Mouse (Mus musculus) heart, embryonic 11.5 days (tissue): ENCODE results near the gene Hormad2. TPM values are rescaled to one million over a fixed set of nuclear protein-coding genes. Genes with fewer than 3 reads are reported as not detected.

Experiments used
- ATAC-seq: fragments of 200-750 bp; cut with Nextera tagmentation; replicated peaks from 2 replicates; pipeline ENCODE4 v1.8.0; 2017; ENCODE audit warnings: moderate library complexity; ENCODE audit not compliant: insufficient number of reproducible peaks, low FRiP score, low TSS enrichment
- H3K27ac ChIP-seq: fragments of 300-500 bp; sonication (generic); 2 replicates; pipeline ENCODE4 v1.5.1; 2014; ENCODE audit warnings: mild to moderate bottlenecking, low read depth, low read length
- H3K27me3 ChIP-seq: fragments of 300-500 bp; sonication (generic); 2 replicates; pipeline ENCODE4 v1.6.1; 2014; ENCODE audit warnings: mild to moderate bottlenecking, low read length, mixed read lengths; ENCODE audit not compliant: control insufficient read depth, insufficient read depth
- H3K36me3 ChIP-seq: fragments of 300-500 bp; sonication (generic); 2 replicates; pipeline ENCODE4 v1.6.1; 2014; ENCODE audit warnings: mild to moderate bottlenecking, low read length, moderate library complexity, mixed read lengths; ENCODE audit not compliant: control insufficient read depth, insufficient read depth
- H3K4me1 ChIP-seq: fragments of 300-500 bp; sonication (generic); 2 replicates; pipeline ENCODE4 v1.6.1; 2014; ENCODE audit warnings: low read length; ENCODE audit not compliant: control insufficient read depth, insufficient read depth
- H3K4me2 ChIP-seq: fragments of 300-500 bp; sonication (generic); 2 replicates; pipeline ENCODE4 v1.6.1; 2014; ENCODE audit warnings: mild to moderate bottlenecking, moderate library complexity
- H3K4me3 ChIP-seq: fragments of 300-500 bp; sonication (generic); 2 replicates; pipeline ENCODE4 v1.5.1; 2014; ENCODE audit warnings: low read depth, low read length
- H3K9ac ChIP-seq: fragments of 300-500 bp; sonication (generic); 2 replicates; pipeline ENCODE4 v1.6.1; 2014; ENCODE audit warnings: mild to moderate bottlenecking, low read depth, low read length, moderate library complexity
- H3K9me3 ChIP-seq: fragments of 300-500 bp; sonication (generic); replicated peaks from 2 replicates; pipeline ENCODE4 v1.6.1; 2016; ENCODE audit warnings: low read length; ENCODE audit not compliant: control insufficient read depth
- WGBS: fragments of 180-500 bp; shearing (Covaris S2); extraction: QIAGEN DNeasy Blood & Tissue Kit; methylation state at CpG from one replicate; pipeline ENCODE4 v1.1.7; 2014; ENCODE audit not compliant: insufficient replicate concordance; 5-methylcytosine and 5-hydroxymethylcytosine counted together
- polyA plus RNA-seq: library from polyadenylated mRNA; unstranded; fragments of >200 nt; fragmentation: Nextera tagmentation; extraction: Ambion mirVana; gene quantifications from 2 replicates; pipeline ENCODE4 v1.2.1, GENCODE M21; 2014

Hormad2 gene
- polyA plus RNA-seq, 1 experiment from 2014 or later, result 0.82 TPM

DNA sequence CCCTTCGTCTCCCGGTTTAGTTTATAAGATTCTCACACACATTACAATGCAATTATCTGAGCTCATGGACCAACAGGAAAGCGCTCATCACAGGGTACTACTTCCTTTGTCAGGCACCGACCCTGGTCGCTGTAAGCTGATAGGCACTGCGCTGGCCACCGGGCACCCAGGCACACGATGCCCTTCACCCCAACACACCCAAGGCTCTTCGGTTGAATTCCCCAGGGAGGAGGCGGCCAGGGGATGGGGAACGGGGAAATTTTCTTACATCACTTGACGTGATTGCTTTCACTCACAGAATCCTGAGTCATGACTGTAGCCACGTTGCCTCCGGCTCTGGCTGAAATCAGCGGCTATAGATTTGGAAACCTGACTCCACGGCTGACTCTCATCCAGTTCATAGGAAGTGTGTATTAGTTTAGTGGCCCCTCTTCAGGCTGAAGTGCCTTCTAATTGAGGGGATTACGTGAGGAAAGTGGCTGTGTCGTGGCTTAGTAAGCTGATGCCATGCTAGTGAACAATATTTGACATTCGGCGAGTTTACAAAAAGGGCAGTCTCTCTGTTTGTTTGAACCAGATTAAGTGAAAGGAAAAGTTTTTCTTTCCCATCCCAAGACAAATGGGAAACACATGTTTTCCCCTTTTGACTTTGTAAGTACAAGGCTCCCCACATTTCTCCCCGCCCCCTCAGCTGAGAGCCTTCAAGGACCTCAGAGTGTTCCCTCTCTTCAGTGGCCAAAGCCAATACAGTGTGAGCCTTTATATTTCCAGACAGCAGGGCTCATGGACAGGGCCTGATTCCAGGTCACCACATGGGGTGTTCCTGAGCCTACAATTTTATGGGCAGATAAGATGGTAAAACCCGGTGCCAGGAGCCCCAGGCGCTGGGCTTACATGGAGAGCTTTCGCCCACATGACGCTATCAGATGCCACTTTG, 132.1 kb downstream of the Hormad2 start:
- no peak for ATAC-seq
- H3K36me3 ChIP-seq, result no peaks in the 10 kb centered on the region
- H3K9me3 ChIP-seq, result no peaks in the 10 kb centered on the region
- peaks cover 16% of the 10 kb centered on the region for H3K4me1 ChIP-seq
- peak overlapping the region; percentile 43; the same call in 1 of the 2 replicates for H3K9ac ChIP-seq
- H3K4me3 ChIP-seq, result no peak overlapping the region
- H3K4me2 ChIP-seq, result peak overlapping the region; percentile 52
- H3K27ac ChIP-seq, result peak overlapping the region; percentile 50; the same call in 1 of the 2 replicates
- H3K27me3 ChIP-seq, result peaks cover 8% of the 10 kb centered on the region; the same call in 1 of the 2 replicates
- 39% methylated on average over 25 of the region's 25 CpGs for WGBS

DNA sequence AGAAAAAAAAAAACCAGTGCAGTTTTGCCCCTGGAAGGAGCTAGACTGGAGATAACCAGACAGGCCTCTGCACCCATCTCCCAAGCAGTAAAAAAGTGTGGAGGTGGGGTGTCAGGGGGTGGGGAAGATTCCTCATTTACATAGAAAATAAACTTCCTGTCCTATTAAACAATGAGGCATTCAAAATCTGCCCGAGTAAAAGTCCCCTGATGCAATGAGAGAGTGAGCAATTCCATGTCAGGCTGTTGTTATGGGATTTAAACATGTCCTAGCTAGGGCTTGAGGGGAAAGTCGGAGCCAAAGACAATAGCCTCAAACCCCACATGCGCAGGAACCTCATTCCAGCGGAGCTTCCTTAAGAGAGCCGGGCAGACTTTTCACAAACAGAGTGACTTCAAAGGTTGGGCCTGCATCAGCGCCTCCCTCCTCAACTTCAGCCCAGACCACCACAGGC, 132.8 kb downstream of the Hormad2 start:
- Histone ChIP-seq H3K27me3 (peaks cover 8% of the 10 kb centered on the region; the same call in 1 of the 2 replicates), H3K9ac (no peak overlapping the region), H3K36me3 (no peaks in the 10 kb centered on the region), H3K4me1 (peaks cover 16% of the 10 kb centered on the region), H3K9me3 (no peaks in the 10 kb centered on the region), H3K27ac (no peak overlapping the region; the same call in 1 of the 2 replicates), H3K4me2 (peak overlapping the region; percentile 52), H3K4me3 (no peak overlapping the region)
- ATAC-seq, result no peak
- 30% methylated on average over 6 of the region's 6 CpGs for WGBS

DNA sequence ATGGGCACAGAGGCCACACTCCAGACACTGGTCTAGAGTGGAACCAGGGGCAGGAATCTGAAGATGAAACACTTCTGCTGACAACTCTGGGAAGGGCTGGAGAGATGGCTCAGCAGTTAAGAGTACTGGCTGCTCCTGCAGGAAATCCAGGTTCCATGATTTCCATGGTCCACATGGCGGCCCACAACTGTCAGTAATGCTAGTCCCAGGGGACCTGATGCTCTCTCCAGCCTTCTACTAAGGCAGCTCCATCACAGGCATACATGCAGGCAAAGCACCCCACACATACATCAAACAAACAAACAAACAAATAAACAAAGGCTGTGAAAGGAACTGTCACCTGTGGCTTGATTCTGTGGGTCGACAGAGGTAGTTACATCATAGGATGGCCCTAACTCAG, 134.8 kb downstream of the Hormad2 start:
- Histone ChIP-seq H3K4me3 (no peak overlapping the region), H3K4me2 (no peak overlapping the region), H3K27me3 (peaks cover 4% of the 10 kb centered on the region; the same call in 1 of the 2 replicates), H3K4me1 (peaks cover 25% of the 10 kb centered on the region), H3K9me3 (no peaks in the 10 kb centered on the region), H3K36me3 (no peaks in the 10 kb centered on the region), H3K27ac (no peak overlapping the region), H3K9ac (no peak overlapping the region)
- ATAC-seq, result no peak
- WGBS, result 75% methylated on average over 2 of the region's 2 CpGs

DNA sequence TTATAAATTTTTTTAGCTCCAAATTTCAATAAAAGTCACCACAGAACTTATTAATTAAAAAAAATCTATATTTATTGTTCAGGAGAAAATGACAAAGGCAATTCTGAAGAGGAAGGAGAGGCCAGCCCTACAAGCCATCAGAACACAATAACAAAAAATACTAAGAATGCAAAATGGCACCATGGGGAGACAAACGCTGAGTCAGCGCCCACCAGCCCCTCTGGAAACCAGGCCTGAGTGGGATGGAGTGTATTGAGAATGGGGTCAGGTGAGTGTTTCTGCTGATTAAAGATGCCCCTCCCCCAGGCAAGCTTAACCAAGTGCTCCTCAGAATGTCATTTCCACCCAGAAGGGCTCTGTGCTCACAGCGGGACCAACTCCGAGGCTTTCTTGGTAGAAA, 135.8 kb downstream of the Hormad2 start:
- WGBS, result 84% methylated on average over 4 of the region's 4 CpGs
- Histone ChIP-seq H3K4me3 (no peak overlapping the region), H3K27me3 (peaks cover 4% of the 10 kb centered on the region; the same call in 1 of the 2 replicates), H3K9me3 (no peaks in the 10 kb centered on the region), H3K4me1 (peaks cover 25% of the 10 kb centered on the region), H3K9ac (no peak overlapping the region), H3K4me2 (no peak overlapping the region), H3K27ac (no peak overlapping the region), H3K36me3 (no peaks in the 10 kb centered on the region)
- ATAC-seq, result no peak

DNA sequence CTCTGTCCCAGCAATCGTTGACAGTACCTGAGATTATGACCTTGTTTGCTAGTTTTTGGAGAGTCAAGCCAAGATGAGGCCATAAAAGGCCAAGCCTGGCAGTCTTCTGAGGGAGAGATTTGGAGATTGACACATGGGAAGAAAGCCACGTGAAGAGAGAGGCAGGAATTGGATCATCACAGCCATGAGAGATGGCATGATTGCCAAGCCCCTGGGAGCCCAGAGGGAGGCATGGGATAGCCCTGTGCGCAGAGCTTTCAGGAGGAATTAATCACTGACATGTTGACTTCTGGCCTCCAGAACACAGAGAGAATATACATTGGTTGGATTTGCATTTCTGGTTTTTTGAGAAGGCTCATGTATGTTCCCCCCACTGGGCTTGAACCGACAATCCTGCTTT, 136.7 kb downstream of the Hormad2 start:
- peaks cover 4% of the 10 kb centered on the region; the same call in 1 of the 2 replicates for H3K27me3 ChIP-seq
- H3K36me3 ChIP-seq, result no peaks in the 10 kb centered on the region
- H3K9me3 ChIP-seq, result no peaks in the 10 kb centered on the region
- WGBS, result 78% methylated on average over 4 of the region's 4 CpGs
- H3K4me2 ChIP-seq, result no peak overlapping the region
- peaks cover 26% of the 10 kb centered on the region for H3K4me1 ChIP-seq
- H3K27ac ChIP-seq, result no peak overlapping the region
- no peak for ATAC-seq
- no peak overlapping the region for H3K4me3 ChIP-seq
- no peak overlapping the region for H3K9ac ChIP-seq

DNA sequence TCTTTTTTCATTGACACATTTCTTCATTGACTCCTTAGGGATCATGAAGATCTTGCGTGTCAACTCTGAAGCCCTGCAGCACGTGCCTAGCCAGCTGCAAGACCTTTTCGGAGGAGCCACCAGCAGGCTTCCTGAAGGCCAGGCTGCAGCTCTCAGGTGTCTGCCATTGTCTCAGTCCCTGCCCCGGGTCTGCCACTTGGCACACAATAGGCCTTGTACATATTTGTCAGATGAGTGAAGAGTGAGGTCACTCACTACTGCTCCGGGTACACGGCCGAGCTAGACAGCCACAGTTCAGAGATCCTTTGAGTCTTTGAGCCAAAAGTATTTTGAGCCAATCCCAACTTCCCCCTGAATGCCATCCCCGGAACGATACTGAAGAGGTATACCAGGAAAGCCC, 137.9 kb downstream of the Hormad2 start:
- ATAC-seq, result no peak
- Histone ChIP-seq H3K27ac (no peak overlapping the region), H3K4me2 (no peak overlapping the region), H3K9ac (0 out of 2 replicates have a peak overlapping the region, but pooled peaks have one; percentile 17), H3K27me3 (peaks cover 4% of the 10 kb centered on the region; the same call in 1 of the 2 replicates), H3K4me3 (no peak overlapping the region), H3K9me3 (no peaks in the 10 kb centered on the region), H3K36me3 (no peaks in the 10 kb centered on the region), H3K4me1 (peaks cover 24% of the 10 kb centered on the region)
- WGBS, result 44% methylated on average over 9 of the region's 9 CpGs

DNA sequence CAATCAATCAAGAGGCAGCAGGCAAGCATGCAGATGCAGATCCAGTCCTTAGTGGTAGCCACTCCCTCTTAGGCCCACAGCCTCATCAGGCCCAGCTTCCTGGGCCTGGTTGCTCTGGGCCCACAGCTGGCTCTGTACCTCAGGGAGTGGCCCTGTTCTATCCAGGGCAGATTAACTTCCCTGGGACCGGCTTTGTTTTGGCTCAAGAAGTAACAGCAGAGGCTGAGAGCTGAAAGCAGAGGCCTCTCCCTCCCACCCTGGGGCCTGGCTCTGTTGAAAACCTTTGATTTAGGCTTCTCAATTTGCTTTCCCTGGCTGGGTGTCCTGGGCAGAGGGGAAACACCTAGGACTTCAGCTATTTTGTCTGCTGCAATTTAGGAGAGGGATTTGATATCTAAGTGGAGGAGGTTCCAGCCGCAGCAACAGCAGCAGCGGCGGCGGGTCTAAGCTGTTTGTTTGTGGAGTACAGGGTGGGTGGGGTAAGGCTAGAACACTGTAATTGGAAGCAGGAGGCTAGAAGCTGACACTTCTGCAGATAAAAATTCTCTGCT, 138.5 kb downstream of the Hormad2 start:
- Histone ChIP-seq H3K9ac (0 out of 2 replicates have a peak overlapping the region, but pooled peaks have one; percentile 50), H3K27me3 (no peaks in the 10 kb centered on the region), H3K4me3 (no peak overlapping the region), H3K36me3 (no peaks in the 10 kb centered on the region), H3K9me3 (no peaks in the 10 kb centered on the region), H3K4me1 (peaks cover 27% of the 10 kb centered on the region), H3K4me2 (no peak overlapping the region), H3K27ac (peak overlapping the region; percentile 37; the same call in 1 of the 2 replicates)
- no peak for ATAC-seq
- WGBS, result 22% methylated on average over 5 of the region's 5 CpGs

DNA sequence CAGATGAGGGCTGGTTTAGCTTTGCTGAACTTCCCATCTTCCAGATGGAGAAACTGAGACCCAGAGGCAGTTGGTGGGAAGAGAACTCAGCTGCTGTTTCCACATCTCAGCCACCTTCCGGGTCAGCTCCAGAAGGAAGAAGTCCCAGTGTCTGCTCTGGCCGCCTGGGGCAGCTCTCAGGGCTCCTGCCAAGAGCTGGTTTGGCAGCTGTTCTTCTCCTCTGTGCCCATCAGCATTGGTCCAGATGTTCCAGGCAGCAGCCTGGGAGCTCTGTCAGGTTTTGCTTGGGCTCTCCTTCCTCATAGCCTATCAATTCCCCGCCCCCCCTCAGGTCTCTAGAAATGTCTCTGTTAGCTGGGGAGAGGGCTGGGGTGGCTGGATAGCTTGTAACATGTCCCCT, 140.2 kb downstream of the Hormad2 start:
- H3K27ac ChIP-seq, result no peak overlapping the region
- no peak for ATAC-seq
- H3K9ac ChIP-seq, result no peak overlapping the region
- 83% methylated on average over 3 of the region's 3 CpGs for WGBS
- no peak overlapping the region for H3K4me2 ChIP-seq
- no peaks in the 10 kb centered on the region for H3K36me3 ChIP-seq
- peaks cover 43% of the 10 kb centered on the region for H3K4me1 ChIP-seq
- no peaks in the 10 kb centered on the region for H3K9me3 ChIP-seq
- no peaks in the 10 kb centered on the region for H3K27me3 ChIP-seq
- no peak overlapping the region for H3K4me3 ChIP-seq
